Mouse (Mus musculus) heart, postnatal 0 days (tissue): ENCODE measurements around the gene Ermp1. TPM values are rescaled to one million over a fixed set of nuclear protein-coding genes. Genes with fewer than 3 reads are reported as not detected.

Experiments used
- ATAC-seq: fragments of 200-750 bp; cut with Nextera tagmentation; 2 replicates; pipeline ENCODE4 v1.8.0; 2017; ENCODE audit warnings: low read depth, moderate number of reproducible peaks, moderate library complexity; ENCODE audit not compliant: insufficient read depth
- DNase-seq: peaks from one replicate; pipeline ENCODE4 v3.0.0-alpha.2; 2016; ENCODE audit warnings: low spot score
- H3K27ac ChIP-seq: fragments of 300-500 bp; sonication (generic); 2 replicates; pipeline ENCODE4 v1.5.1; 2014; ENCODE audit warnings: low read depth, mild to moderate bottlenecking
- H3K27me3 ChIP-seq: fragments of 300-500 bp; sonication (generic); 2 replicates; pipeline ENCODE4 v1.6.1; 2014; ENCODE audit warnings: low read length, mixed read lengths; ENCODE audit not compliant: control insufficient read depth, insufficient read depth
- H3K36me3 ChIP-seq: fragments of 300-500 bp; sonication (generic); replicated peaks from 2 replicates; pipeline ENCODE4 v1.6.1; 2014; ENCODE audit warnings: low read length, mixed read lengths; ENCODE audit not compliant: control insufficient read depth, insufficient read depth
- H3K4me1 ChIP-seq: fragments of 300-500 bp; sonication (generic); 2 replicates; pipeline ENCODE4 v1.6.1; 2014; ENCODE audit warnings: antibody characterized with exemption; ENCODE audit not compliant: control insufficient read depth, insufficient read depth
- H3K4me2 ChIP-seq: fragments of 300-500 bp; sonication (generic); 2 replicates; pipeline ENCODE4 v1.6.1; 2014; ENCODE audit warnings: low read depth, mild to moderate bottlenecking, low read length, moderate library complexity
- H3K4me3 ChIP-seq: fragments of 300-500 bp; sonication (generic); 2 replicates; pipeline ENCODE4 v1.5.1; 2014; ENCODE audit warnings: low read depth, low read length
- H3K9ac ChIP-seq: fragments of 300-500 bp; sonication (generic); replicated peaks from 2 replicates; pipeline ENCODE4 v1.6.1; 2014; ENCODE audit warnings: low read depth, low read length, mixed read lengths
- H3K9me3 ChIP-seq: fragments of 300-500 bp; sonication (generic); replicated peaks from 2 replicates; pipeline ENCODE4 v1.6.1; 2016; ENCODE audit warnings: low read length; ENCODE audit not compliant: control insufficient read depth
- CTCF ChIP-seq: IDR thresholded peaks from 2 replicates; pipeline ENCODE4 v1.5.1; 2016; ENCODE audit warnings: antibody characterized with exemption, control low read depth, low read depth
- EP300 ChIP-seq: IDR thresholded peaks from 2 replicates; pipeline ENCODE4 v1.6.1; 2016; ENCODE audit warnings: antibody characterized with exemption, low read depth
- WGBS: fragments of 180-500 bp; shearing (Covaris S2); extraction: QIAGEN DNeasy Blood & Tissue Kit; methylation state at CpG from one replicate; pipeline ENCODE4 v1.1.7; 2014; 5-methylcytosine and 5-hydroxymethylcytosine counted together
- polyA plus RNA-seq: library from polyadenylated mRNA; unstranded; fragments of >200 nt; fragmentation: Nextera tagmentation; extraction: Ambion mirVana; gene quantifications from 2 replicates; pipeline ENCODE4 v1.2.1, GENCODE M21; 2015
- total RNA-seq: library from RNA; depleted of rRNA; stranded (reverse); fragments of >200 nt; gene quantifications from 2 replicates; pipeline ENCODE4 v1.2.3, GENCODE M21; 2014; ENCODE audit warnings: low replicate concordance

The Ermp1 gene
- total and polyA plus RNA-seq, 2 experiments from 2014 or later, result 3.1 to 24.4 TPM

DNA sequence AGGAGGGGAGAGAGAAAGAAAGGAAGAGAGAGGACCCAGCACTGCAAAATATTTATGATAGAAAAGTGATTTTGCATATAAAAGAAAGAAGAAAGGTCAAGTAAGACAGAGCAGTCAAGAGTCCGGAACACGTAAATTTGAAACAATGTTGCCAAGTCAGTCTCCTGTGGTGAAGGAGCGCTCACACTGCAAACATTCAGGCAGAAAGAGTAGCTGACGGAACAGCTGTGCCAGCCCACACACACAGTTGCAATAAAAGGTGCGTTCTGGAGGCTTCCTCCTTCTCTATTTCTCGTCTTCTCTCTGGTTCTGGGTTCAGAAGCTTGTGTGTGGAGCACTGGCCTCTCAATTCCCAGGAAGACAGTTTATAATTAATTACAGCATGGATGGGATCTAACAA lies 6.9 kb upstream of the Ermp1 start:
- no peaks in the 10 kb centered on the region for H3K36me3 ChIP-seq
- H3K4me1 ChIP-seq, result no peaks in the 10 kb centered on the region
- H3K27ac ChIP-seq, result no peak overlapping the region
- H3K4me3 ChIP-seq, result no peak overlapping the region
- no peaks in the 10 kb centered on the region for H3K9me3 ChIP-seq
- DNase-seq, result no peak
- 80% methylated on average over 6 of the region's 6 CpGs for WGBS
- TF ChIP-seq CTCF, result no peak
- TF ChIP-seq EP300, result no peak
- no peak for ATAC-seq
- no peak overlapping the region for H3K9ac ChIP-seq
- no peak overlapping the region for H3K4me2 ChIP-seq
- peaks cover 15% of the 10 kb centered on the region; the same call in 1 of the 2 replicates for H3K27me3 ChIP-seq

- WGBS, result 77% methylated on average over 9 of the region's 9 CpGs
- H3K27me3 ChIP-seq, result peaks cover 15% of the 10 kb centered on the region; the same call in 1 of the 2 replicates
- no peaks in the 10 kb centered on the region for H3K9me3 ChIP-seq
- H3K27ac ChIP-seq, result no peak overlapping the region
- H3K36me3 ChIP-seq, result no peaks in the 10 kb centered on the region
- H3K9ac ChIP-seq, result no peak overlapping the region
- no peak for DNase-seq
- TF ChIP-seq CTCF (no peak), EP300 (no peak)
- no peak for ATAC-seq
- H3K4me2 ChIP-seq, result no peak overlapping the region
- H3K4me1 ChIP-seq, result no peaks in the 10 kb centered on the region
- no peak overlapping the region for H3K4me3 ChIP-seq
Observed at GRCm38 (mm10) chr19:29653768-29654265, 5.6 kb upstream of the Ermp1 start.

GRCm38 (mm10) chr19:29649683-29650082 lies 1.5 kb upstream of the Ermp1 start:
- no peak overlapping the region for H3K4me2 ChIP-seq
- 68% methylated on average over 1 of the region's 1 CpGs for WGBS

GRCm38 (mm10) chr19:29648550-29648914 lies 317 bp upstream of the Ermp1 start:
- Histone ChIP-seq H3K27me3 (peaks cover 13% of the 10 kb centered on the region; the same call in 1 of the 2 replicates), H3K9me3 (no peaks in the 10 kb centered on the region), H3K4me3 (peak overlapping the region; percentile 84; the same call in 1 of the 2 replicates), H3K27ac (no peak overlapping the region), H3K4me1 (no peaks in the 10 kb centered on the region), H3K9ac (peak overlapping the region; percentile 73; the same call in 1 of the 2 replicates), H3K4me2 (0 out of 2 replicates have a peak overlapping the region, but pooled peaks have one; percentile 89), H3K36me3 (no peaks in the 10 kb centered on the region)
- 35% methylated on average over 4 of the region's 4 CpGs for WGBS
- no peak for DNase-seq
- TF ChIP-seq EP300 (no peak), CTCF (no peak)
- ATAC-seq, result no peak

More at GRCm38 (mm10) chr19:29649683-29650082, 1.5 kb upstream of the Ermp1 start:
- no peaks in the 10 kb centered on the region for H3K4me1 ChIP-seq
- DNase-seq, result no peak
- peaks cover 15% of the 10 kb centered on the region; the same call in 1 of the 2 replicates for H3K27me3 ChIP-seq
- ATAC-seq, result no peak
- no peak overlapping the region for H3K27ac ChIP-seq
- H3K9ac ChIP-seq, result no peak overlapping the region
- no peaks in the 10 kb centered on the region for H3K9me3 ChIP-seq
- H3K36me3 ChIP-seq, result no peaks in the 10 kb centered on the region
- no peak overlapping the region for H3K4me3 ChIP-seq
- TF ChIP-seq CTCF (no peak), EP300 (no peak)

- no peaks in the 10 kb centered on the region for H3K9me3 ChIP-seq
- 99% methylated on average over 6 of the region's 6 CpGs for WGBS
- TF ChIP-seq EP300 (no peak), CTCF (no peak)
- no peak overlapping the region for H3K4me3 ChIP-seq
- no peak overlapping the region for H3K9ac ChIP-seq
- 0 out of 2 replicates have a peak, but pooled peaks cover 4% of the 10 kb centered on the region for H3K4me1 ChIP-seq
- no peak overlapping the region for H3K27ac ChIP-seq
- no peak for ATAC-seq
- H3K4me2 ChIP-seq, result no peak overlapping the region
- H3K36me3 ChIP-seq, result no peaks in the 10 kb centered on the region
- no peak for DNase-seq
- no peaks in the 10 kb centered on the region for H3K27me3 ChIP-seq
Observed at GRCm38 (mm10) chr19:29644747-29645146, 3.5 kb downstream of the Ermp1 start.
